Mouse (Mus musculus): ENCODE results near the gene Nt5e. TPM values are rescaled to one million over a fixed set of nuclear protein-coding genes. Genes with fewer than 3 reads are reported as not detected.
A peak's percentile ranks its signal among the peaks of the same experiment; 100 is the strongest.

Nt5e gene
- polyA plus RNA-seq, 1 experiment from 2014 or later, result 0.71 TPM

- Histone ChIP-seq H3K4me2 (ENCODE audit: low read length) (no peak overlapping the region), H3K9me3 (ENCODE audit: control insufficient read depth, low read length) (no peaks in the 10 kb centered on the region), H3K27ac (ENCODE audit: low read length) (no peak overlapping the region), H3K4me1 (replicated peaks; ENCODE audit: control insufficient read depth, insufficient read depth, low read length) (no peaks in the 10 kb centered on the region), H3K27me3 (replicated peaks; ENCODE audit: control insufficient read depth, insufficient read depth, low read length) (no peaks in the 10 kb centered on the region), H3K36me3 (ENCODE audit: control insufficient read depth, insufficient read depth) (no peaks in the 10 kb centered on the region), H3K9ac (replicated peaks; ENCODE audit: low read depth, low read length) (no peak overlapping the region), H3K4me3 (replicated peaks; ENCODE audit: low read length) (no peak overlapping the region)
- no peak for ATAC-seq
- 96% methylated on average over 5 of the region's 5 CpGs for WGBS
Observed at GRCm38 (mm10) chr9:88368476-88368875, 41.5 kb downstream of the Nt5e start.

GRCm38 (mm10) chr9:88369666-88370065 lies 42.7 kb downstream of the Nt5e start:
- H3K9ac ChIP-seq (replicated peaks; ENCODE audit: low read depth, low read length), result no peak overlapping the region
- H3K9me3 ChIP-seq (ENCODE audit: control insufficient read depth, low read length), result no peaks in the 10 kb centered on the region
- no peak overlapping the region for H3K4me2 ChIP-seq (ENCODE audit: low read length)
- H3K4me3 ChIP-seq (replicated peaks; ENCODE audit: low read length), result no peak overlapping the region
- no peaks in the 10 kb centered on the region; the same call in 1 of the 2 replicates for H3K36me3 ChIP-seq (ENCODE audit: control insufficient read depth, insufficient read depth)
- no peak overlapping the region for H3K27ac ChIP-seq (ENCODE audit: low read length)
- no peak for ATAC-seq
- H3K27me3 ChIP-seq (replicated peaks; ENCODE audit: control insufficient read depth, insufficient read depth, low read length), result no peaks in the 10 kb centered on the region
- WGBS, result 84% methylated on average over 2 of the region's 2 CpGs
- no peaks in the 10 kb centered on the region for H3K4me1 ChIP-seq (replicated peaks; ENCODE audit: control insufficient read depth, insufficient read depth, low read length)

GRCm38 (mm10) chr9:88371201-88371600 lies 44.2 kb downstream of the Nt5e start:
- H3K27ac ChIP-seq (ENCODE audit: low read length), result no peak overlapping the region
- ATAC-seq, result no peak
- no peak overlapping the region for H3K4me2 ChIP-seq (ENCODE audit: low read length)
- H3K27me3 ChIP-seq (replicated peaks; ENCODE audit: control insufficient read depth, insufficient read depth, low read length), result no peaks in the 10 kb centered on the region
- H3K9me3 ChIP-seq (ENCODE audit: control insufficient read depth, low read length), result no peaks in the 10 kb centered on the region
- 93% methylated on average over 2 of the region's 2 CpGs for WGBS
- H3K4me3 ChIP-seq (replicated peaks; ENCODE audit: low read length), result no peak overlapping the region
- H3K36me3 ChIP-seq (ENCODE audit: control insufficient read depth, insufficient read depth), result no peaks in the 10 kb centered on the region; the same call in 1 of the 2 replicates
- no peak overlapping the region for H3K9ac ChIP-seq (replicated peaks; ENCODE audit: low read depth, low read length)
- H3K4me1 ChIP-seq (replicated peaks; ENCODE audit: control insufficient read depth, insufficient read depth, low read length), result no peaks in the 10 kb centered on the region

- no peak for ATAC-seq
- no peak overlapping the region for H3K27ac ChIP-seq (ENCODE audit: low read length)
- no peaks in the 10 kb centered on the region; the same call in 1 of the 2 replicates for H3K36me3 ChIP-seq (ENCODE audit: control insufficient read depth, insufficient read depth)
- no peaks in the 10 kb centered on the region for H3K4me1 ChIP-seq (replicated peaks; ENCODE audit: control insufficient read depth, insufficient read depth, low read length)
- no peaks in the 10 kb centered on the region for H3K27me3 ChIP-seq (replicated peaks; ENCODE audit: control insufficient read depth, insufficient read depth, low read length)
- 98% methylated on average over 2 of the region's 2 CpGs for WGBS
- H3K4me3 ChIP-seq (replicated peaks; ENCODE audit: low read length), result no peak overlapping the region
- H3K9ac ChIP-seq (replicated peaks; ENCODE audit: low read depth, low read length), result no peak overlapping the region
- H3K4me2 ChIP-seq (ENCODE audit: low read length), result no peak overlapping the region
- no peaks in the 10 kb centered on the region for H3K9me3 ChIP-seq (ENCODE audit: control insufficient read depth, low read length)
Observed at GRCm38 (mm10) chr9:88373001-88373400, 46.0 kb downstream of the Nt5e start.

- H3K36me3 ChIP-seq (ENCODE audit: control insufficient read depth, insufficient read depth), result peaks cover 3% of the 10 kb centered on the region; the same call in 1 of the 2 replicates
- no peak overlapping the region for H3K9ac ChIP-seq (replicated peaks; ENCODE audit: low read depth, low read length)
- H3K27ac ChIP-seq (ENCODE audit: low read length), result no peak overlapping the region
- no peak overlapping the region for H3K4me3 ChIP-seq (replicated peaks; ENCODE audit: low read length)
- no peaks in the 10 kb centered on the region for H3K9me3 ChIP-seq (ENCODE audit: control insufficient read depth, low read length)
- H3K4me1 ChIP-seq (replicated peaks; ENCODE audit: control insufficient read depth, insufficient read depth, low read length), result no peaks in the 10 kb centered on the region
- ATAC-seq, result no peak
- H3K27me3 ChIP-seq (replicated peaks; ENCODE audit: control insufficient read depth, insufficient read depth, low read length), result no peaks in the 10 kb centered on the region
- H3K4me2 ChIP-seq (ENCODE audit: low read length), result no peak overlapping the region
- 78% methylated on average over 5 of the region's 5 CpGs for WGBS
Observed at GRCm38 (mm10) chr9:88377483-88377882, 50.5 kb downstream of the Nt5e start.

GRCm38 (mm10) chr9:88379057-88379456 lies 52.1 kb downstream of the Nt5e start:
- Histone ChIP-seq H3K4me1 (replicated peaks; ENCODE audit: control insufficient read depth, insufficient read depth, low read length) (no peaks in the 10 kb centered on the region), H3K36me3 (ENCODE audit: control insufficient read depth, insufficient read depth) (peaks cover 3% of the 10 kb centered on the region; the same call in 1 of the 2 replicates), H3K9ac (replicated peaks; ENCODE audit: low read depth, low read length) (no peak overlapping the region), H3K27ac (ENCODE audit: low read length) (no peak overlapping the region), H3K4me2 (ENCODE audit: low read length) (no peak overlapping the region), H3K9me3 (ENCODE audit: control insufficient read depth, low read length) (no peaks in the 10 kb centered on the region), H3K27me3 (replicated peaks; ENCODE audit: control insufficient read depth, insufficient read depth, low read length) (no peaks in the 10 kb centered on the region), H3K4me3 (replicated peaks; ENCODE audit: low read length) (no peak overlapping the region)
- ATAC-seq, result no peak
- WGBS, result 83% methylated on average over 3 of the region's 3 CpGs

GRCm38 (mm10) chr9:88380076-88380475 lies 53.1 kb downstream of the Nt5e start:
- H3K36me3 ChIP-seq (ENCODE audit: control insufficient read depth, insufficient read depth), result peaks cover 3% of the 10 kb centered on the region; the same call in 1 of the 2 replicates
- H3K9ac ChIP-seq (replicated peaks; ENCODE audit: low read depth, low read length), result no peak overlapping the region
- no peak overlapping the region for H3K4me3 ChIP-seq (replicated peaks; ENCODE audit: low read length)
- no peak overlapping the region for H3K27ac ChIP-seq (ENCODE audit: low read length)
- H3K27me3 ChIP-seq (replicated peaks; ENCODE audit: control insufficient read depth, insufficient read depth, low read length), result no peaks in the 10 kb centered on the region
- no peaks in the 10 kb centered on the region for H3K4me1 ChIP-seq (replicated peaks; ENCODE audit: control insufficient read depth, insufficient read depth, low read length)
- 81% methylated on average over 7 of the region's 7 CpGs for WGBS
- ATAC-seq, result no peak
- no peak overlapping the region for H3K4me2 ChIP-seq (ENCODE audit: low read length)
- H3K9me3 ChIP-seq (ENCODE audit: control insufficient read depth, low read length), result no peaks in the 10 kb centered on the region

GRCm38 (mm10) chr9:88380542-88380941 lies 53.5 kb downstream of the Nt5e start:
- Histone ChIP-seq H3K27me3 (replicated peaks; ENCODE audit: control insufficient read depth, insufficient read depth, low read length) (no peaks in the 10 kb centered on the region), H3K4me2 (ENCODE audit: low read length) (no peak overlapping the region), H3K4me1 (replicated peaks; ENCODE audit: control insufficient read depth, insufficient read depth, low read length) (no peaks in the 10 kb centered on the region), H3K27ac (ENCODE audit: low read length) (no peak overlapping the region), H3K9ac (replicated peaks; ENCODE audit: low read depth, low read length) (no peak overlapping the region), H3K9me3 (ENCODE audit: control insufficient read depth, low read length) (no peaks in the 10 kb centered on the region), H3K4me3 (replicated peaks; ENCODE audit: low read length) (no peak overlapping the region), H3K36me3 (ENCODE audit: control insufficient read depth, insufficient read depth) (peaks cover 3% of the 10 kb centered on the region)
- 68% methylated on average over 1 of the region's 1 CpGs for WGBS
- ATAC-seq, result no peak

GRCm38 (mm10) chr9:88388826-88389225 lies 61.8 kb downstream of the Nt5e start:
- 58% methylated on average over 5 of the region's 5 CpGs for WGBS
- Histone ChIP-seq H3K9ac (replicated peaks; ENCODE audit: low read depth, low read length) (no peak overlapping the region), H3K27ac (ENCODE audit: low read length) (no peak overlapping the region), H3K4me1 (replicated peaks; ENCODE audit: control insufficient read depth, insufficient read depth, low read length) (no peaks in the 10 kb centered on the region), H3K27me3 (replicated peaks; ENCODE audit: control insufficient read depth, insufficient read depth, low read length) (no peaks in the 10 kb centered on the region), H3K4me3 (replicated peaks; ENCODE audit: low read length) (no peak overlapping the region), H3K36me3 (ENCODE audit: control insufficient read depth, insufficient read depth) (peaks cover 3% of the 10 kb centered on the region), H3K4me2 (ENCODE audit: low read length) (no peak overlapping the region), H3K9me3 (ENCODE audit: control insufficient read depth, low read length) (no peaks in the 10 kb centered on the region)
- no peak for ATAC-seq

- Histone ChIP-seq H3K9ac (replicated peaks; ENCODE audit: low read depth, low read length) (no peak overlapping the region), H3K27ac (ENCODE audit: low read length) (no peak overlapping the region), H3K36me3 (ENCODE audit: control insufficient read depth, insufficient read depth) (peaks cover 9% of the 10 kb centered on the region), H3K4me3 (replicated peaks; ENCODE audit: low read length) (no peak overlapping the region), H3K4me1 (replicated peaks; ENCODE audit: control insufficient read depth, insufficient read depth, low read length) (no peaks in the 10 kb centered on the region; the same call in 1 of the 2 replicates), H3K9me3 (ENCODE audit: control insufficient read depth, low read length) (no peaks in the 10 kb centered on the region), H3K4me2 (ENCODE audit: low read length) (no peak overlapping the region), H3K27me3 (replicated peaks; ENCODE audit: control insufficient read depth, insufficient read depth, low read length) (no peaks in the 10 kb centered on the region)
- ATAC-seq, result peak; percentile 68
- WGBS, result 45% methylated on average over 8 of the region's 8 CpGs
Observed at GRCm38 (mm10) chr9:88394852-88395251, 67.9 kb downstream of the Nt5e start.

Measured in forebrain, embryonic 16.5 days (tissue).